Mouse (Mus musculus): ENCODE measurements around the gene Ppm1g. TPM values are rescaled to one million over a fixed set of nuclear protein-coding genes. Genes with fewer than 3 reads are reported as not detected.

Ppm1g gene
- total RNA-seq (2022), result 10 to 100 TPM; 38.2 to 49.9 (median 45.2) TPM

GRCm38 (mm10) chr5:31220448-31221303 is at the start of gene Ppm1g:
Ppm1g (minus strand) TSS chr5:31220687.
- DNase-seq (ENCODE audit: low spot score in 2 of 2), result peak; percentile 94 to 96

- no peak for DNase-seq (ENCODE audit: low spot score in 2 of 2)
Observed at GRCm38 (mm10) chr5:31267686-31268085, 47.2 kb upstream of the Ppm1g start.

GRCm38 (mm10) chr5:31266101-31266500 is 45.6 kb upstream of the Ppm1g start:
- peak in 1 of 2 experiments; percentile 28 for DNase-seq (ENCODE audit: low spot score in 2 of 2)

GRCm38 (mm10) chr5:31257616-31258015 is 37.1 kb upstream of the Ppm1g start:
- no peak for DNase-seq (ENCODE audit: low spot score in 2 of 2)

GRCm38 (mm10) chr5:31255971-31256370 is 35.5 kb upstream of the Ppm1g start:
- DNase-seq (ENCODE audit: low spot score in 2 of 2), result no peak

- DNase-seq (ENCODE audit: low spot score in 2 of 2), result no peak
Observed at GRCm38 (mm10) chr5:31255381-31255780, 34.9 kb upstream of the Ppm1g start.

GRCm38 (mm10) chr5:31254901-31255300 is 34.4 kb upstream of the Ppm1g start:
- no peak for DNase-seq (ENCODE audit: low spot score in 2 of 2)

GRCm38 (mm10) chr5:31254452-31254851 is 34.0 kb upstream of the Ppm1g start:
- no peak for DNase-seq (ENCODE audit: low spot score in 2 of 2)

GRCm38 (mm10) chr5:31253806-31254205 is 33.3 kb upstream of the Ppm1g start:
- DNase-seq (ENCODE audit: low spot score in 2 of 2), result no peak

- DNase-seq (ENCODE audit: low spot score in 2 of 2), result no peak
Observed at GRCm38 (mm10) chr5:31252795-31253545, 32.5 kb upstream of the Ppm1g start.

- no peak for DNase-seq (ENCODE audit: low spot score in 2 of 2)
Observed at GRCm38 (mm10) chr5:31252151-31252550, 31.7 kb upstream of the Ppm1g start.

GRCm38 (mm10) chr5:31251541-31252101 is 31.1 kb upstream of the Ppm1g start, which contains the start of gene Krtcap3:
Krtcap3 (plus strand) TSS chr5:31251691.
- no peak for DNase-seq (ENCODE audit: low spot score in 2 of 2)

GRCm38 (mm10) chr5:31250716-31251115 is 30.2 kb upstream of the Ppm1g start:
- no peak for DNase-seq (ENCODE audit: low spot score in 2 of 2)

- no peak for DNase-seq (ENCODE audit: low spot score in 2 of 2)
Observed at GRCm38 (mm10) chr5:31242191-31242590, 21.7 kb upstream of the Ppm1g start.

- DNase-seq (ENCODE audit: low spot score in 2 of 2), result no peak
Observed at GRCm38 (mm10) chr5:31241522-31242034, 21.1 kb upstream of the Ppm1g start.

- DNase-seq (ENCODE audit: low spot score in 2 of 2), result peak; percentile 93 to 95
Observed at GRCm38 (mm10) chr5:31240637-31241521, 20.4 kb upstream of the Ppm1g start, which contains the start of the genes Nrbp1 and Gm9970. Nrbp1 (plus strand) TSS chr5:31240864. Gm9970 (minus strand) TSS chr5:31241232.

- DNase-seq (ENCODE audit: low spot score in 2 of 2), result no peak
Observed at GRCm38 (mm10) chr5:31226641-31227040, 6.2 kb upstream of the Ppm1g start.

- no peak for DNase-seq (ENCODE audit: low spot score in 2 of 2)
Observed at GRCm38 (mm10) chr5:31222696-31223095, 2.2 kb upstream of the Ppm1g start.

- DNase-seq (ENCODE audit: low spot score in 2 of 2), result no peak
Observed at GRCm38 (mm10) chr5:31221304-31221945, 938 bp upstream of the Ppm1g start.

- no peak for DNase-seq (ENCODE audit: low spot score in 2 of 2)
Observed at GRCm38 (mm10) chr5:31219911-31220447, 508 bp downstream of the Ppm1g start.
